Mouse (Mus musculus) limb, embryonic 12.5 days (tissue): ENCODE data around the gene Ptn. TPM values are rescaled to one million over a fixed set of nuclear protein-coding genes. Genes with fewer than 3 reads are reported as not detected.
A peak's percentile ranks its signal among the peaks of the same experiment; 100 is the strongest.

Source experiments
- ATAC-seq: fragments of 200-750 bp; cut with Nextera tagmentation; 2 replicates; pipeline ENCODE4 v1.8.0; 2017; ENCODE audit warnings: low read depth, moderate TSS enrichment; ENCODE audit not compliant: insufficient number of reproducible peaks, insufficient read depth, low FRiP score, low TSS enrichment
- H3K27ac ChIP-seq: fragments of 300-500 bp; sonication (generic); 2 replicates; pipeline ENCODE4 v1.5.1; 2016; ENCODE audit warnings: mild to moderate bottlenecking, moderate library complexity
- H3K27me3 ChIP-seq: fragments of 300-500 bp; sonication (generic); 2 replicates; pipeline ENCODE4 v1.6.1; 2016; ENCODE audit warnings: mild to moderate bottlenecking, moderate library complexity
- H3K36me3 ChIP-seq: fragments of 300-500 bp; sonication (generic); 2 replicates; pipeline ENCODE4 v1.6.1; 2016; ENCODE audit warnings: mild to moderate bottlenecking, moderate library complexity
- H3K4me1 ChIP-seq: fragments of 300-500 bp; sonication (generic); replicated peaks from 2 replicates; pipeline ENCODE4 v1.6.1; 2016
- H3K4me2 ChIP-seq: fragments of 300-500 bp; sonication (generic); 2 replicates; pipeline ENCODE4 v1.6.1; 2016; ENCODE audit warnings: mild to moderate bottlenecking, moderate library complexity
- H3K4me3 ChIP-seq: fragments of 300-500 bp; sonication (generic); replicated peaks from 2 replicates; pipeline ENCODE4 v1.5.1; 2016; ENCODE audit warnings: mild to moderate bottlenecking
- H3K9ac ChIP-seq: fragments of 300-500 bp; sonication (generic); replicated peaks from 2 replicates; pipeline ENCODE4 v1.6.1; 2016; ENCODE audit warnings: mild to moderate bottlenecking, moderate library complexity
- H3K9me3 ChIP-seq: fragments of 300-500 bp; sonication (generic); 2 replicates; pipeline ENCODE4 v1.6.1; 2016; ENCODE audit warnings: mild to moderate bottlenecking, moderate library complexity
- WGBS: fragments of 180-500 bp; shearing (Covaris S2); methylation state at CpG from one replicate; pipeline ENCODE4 v1.1.7; 2016; 5-methylcytosine and 5-hydroxymethylcytosine counted together
- polyA plus RNA-seq: library from polyadenylated mRNA; unstranded; fragments of >200 nt; fragmentation: Nextera tagmentation; extraction: Ambion mirVana; gene quantifications from 2 replicates; pipeline ENCODE4 v1.2.1, GENCODE M21; 2016

Gene Ptn
- polyA plus RNA-seq, 1 experiment from 2014 or later: 395 TPM

DNA sequence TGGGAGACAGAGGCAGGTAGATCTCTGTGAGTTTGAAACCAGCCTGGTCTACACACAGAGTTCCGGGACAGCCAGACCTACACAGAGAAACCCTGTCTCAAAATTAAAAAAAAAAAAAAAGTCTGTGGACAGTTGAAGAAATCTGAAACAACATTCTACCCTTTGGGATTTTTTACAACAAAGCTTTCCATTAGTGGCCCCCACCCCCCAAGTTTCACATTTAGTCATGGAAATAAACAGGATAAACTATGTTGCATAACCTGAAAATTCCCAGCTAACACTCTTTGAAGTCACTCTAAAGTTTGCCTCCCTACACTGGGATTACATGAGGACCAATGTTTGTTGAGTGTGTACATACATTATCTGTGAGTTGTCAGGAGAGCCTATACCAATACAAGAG, 28.7 kb upstream of the Ptn start:
- WGBS: 93% methylated on average over 1 of the region's 1 CpGs
- peaks cover 30% of the 10 kb centered on the region for H3K4me1 ChIP-seq

DNA sequence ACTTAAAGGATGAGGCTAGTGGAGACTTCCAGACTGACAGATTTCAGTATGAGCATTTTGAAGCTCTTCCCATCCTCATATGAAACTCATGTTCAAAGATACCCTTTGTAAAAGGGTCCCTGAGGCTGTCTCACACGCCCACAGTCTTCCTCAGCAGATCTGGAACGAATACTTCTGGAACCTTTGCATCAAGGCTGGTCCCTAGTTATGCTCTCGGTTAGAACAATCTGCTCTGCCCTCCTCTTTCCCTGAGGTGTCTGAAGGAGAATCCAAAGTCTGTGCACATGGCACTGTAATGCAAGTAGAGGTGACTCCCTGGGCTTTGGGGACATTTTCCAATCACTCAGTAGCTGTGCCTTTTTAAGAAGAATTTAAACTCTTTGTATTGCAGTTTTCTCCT, 25.3 kb upstream of the Ptn start:
- Histone ChIP-seq H3K4me2 (no peak overlapping the region), H3K9me3 (no peaks in the 10 kb centered on the region), H3K27me3 (no peaks in the 10 kb centered on the region), H3K27ac (no peak overlapping the region), H3K9ac (no peak overlapping the region), H3K4me3 (no peak overlapping the region), H3K4me1 (peaks cover 24% of the 10 kb centered on the region), H3K36me3 (no peaks in the 10 kb centered on the region)
- 73% methylated on average over 3 of the region's 3 CpGs for WGBS
- no peak for ATAC-seq

More for the DNA sequence above, 28.7 kb upstream of the Ptn start:
- no peak overlapping the region for H3K27ac ChIP-seq
- no peak overlapping the region for H3K4me3 ChIP-seq
- H3K36me3 ChIP-seq: no peaks in the 10 kb centered on the region
- H3K4me2 ChIP-seq: no peak overlapping the region
- no peak for ATAC-seq
- H3K27me3 ChIP-seq: no peaks in the 10 kb centered on the region
- H3K9ac ChIP-seq: no peak overlapping the region
- H3K9me3 ChIP-seq: no peaks in the 10 kb centered on the region

- no peak for ATAC-seq
- Histone ChIP-seq H3K36me3 (no peaks in the 10 kb centered on the region), H3K9ac (no peak overlapping the region), H3K4me3 (no peak overlapping the region), H3K27me3 (no peaks in the 10 kb centered on the region), H3K4me1 (peaks cover 24% of the 10 kb centered on the region), H3K27ac (no peak overlapping the region), H3K4me2 (no peak overlapping the region), H3K9me3 (no peaks in the 10 kb centered on the region)
- 80% methylated on average over 4 of the region's 4 CpGs for WGBS
Measured at GRCm38 (mm10) chr6:36834695-36835265, 24.8 kb upstream of the Ptn start.

GRCm38 (mm10) chr6:36832681-36833080, 22.7 kb upstream of the Ptn start:
- ATAC-seq: no peak
- no peaks in the 10 kb centered on the region for H3K36me3 ChIP-seq
- 57% methylated on average over 4 of the region's 4 CpGs for WGBS
- 0 out of 2 replicates have a peak, but pooled peaks cover 6% of the 10 kb centered on the region for H3K9me3 ChIP-seq
- H3K4me3 ChIP-seq: no peak overlapping the region
- H3K9ac ChIP-seq: no peak overlapping the region
- H3K27me3 ChIP-seq: no peaks in the 10 kb centered on the region
- peaks cover 19% of the 10 kb centered on the region for H3K4me1 ChIP-seq
- no peak overlapping the region for H3K27ac ChIP-seq
- H3K4me2 ChIP-seq: no peak overlapping the region

- WGBS: 46% methylated on average over 2 of the region's 2 CpGs
- H3K9ac ChIP-seq: no peak overlapping the region
- H3K36me3 ChIP-seq: no peaks in the 10 kb centered on the region
- H3K4me2 ChIP-seq: no peak overlapping the region
- peaks cover 17% of the 10 kb centered on the region for H3K4me1 ChIP-seq
- no peak for ATAC-seq
- H3K9me3 ChIP-seq: 0 out of 2 replicates have a peak, but pooled peaks cover 6% of the 10 kb centered on the region
- no peak overlapping the region for H3K27ac ChIP-seq
- no peaks in the 10 kb centered on the region for H3K27me3 ChIP-seq
- no peak overlapping the region for H3K4me3 ChIP-seq
Measured at GRCm38 (mm10) chr6:36832207-36832606, 22.2 kb upstream of the Ptn start.

GRCm38 (mm10) chr6:36830371-36830925, 20.4 kb upstream of the Ptn start:
- no peak overlapping the region for H3K27ac ChIP-seq
- no peak overlapping the region for H3K9ac ChIP-seq
- no peaks in the 10 kb centered on the region for H3K27me3 ChIP-seq
- H3K9me3 ChIP-seq: 0 out of 2 replicates have a peak, but pooled peaks cover 6% of the 10 kb centered on the region
- ATAC-seq: no peak
- 90% methylated on average over 9 of the region's 9 CpGs for WGBS
- peaks cover 9% of the 10 kb centered on the region for H3K4me1 ChIP-seq
- H3K36me3 ChIP-seq: no peaks in the 10 kb centered on the region
- H3K4me3 ChIP-seq: no peak overlapping the region
- no peak overlapping the region for H3K4me2 ChIP-seq

DNA sequence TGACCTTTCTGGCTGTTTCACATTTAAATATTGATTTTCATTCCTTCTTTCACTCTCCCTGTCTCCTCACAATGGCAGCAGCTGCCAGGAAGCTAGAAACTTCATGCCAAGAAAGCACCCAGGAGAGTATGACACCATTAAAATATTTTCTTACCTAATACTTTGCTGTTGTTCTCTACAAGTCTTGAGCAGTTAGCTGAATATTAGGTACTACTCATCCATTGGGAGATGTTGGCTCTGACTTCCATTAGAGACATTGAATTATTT, 9.7 kb upstream of the Ptn start:
- Histone ChIP-seq H3K4me2 (no peak overlapping the region), H3K4me1 (0 out of 2 replicates have a peak, but pooled peaks cover 5% of the 10 kb centered on the region), H3K9me3 (no peaks in the 10 kb centered on the region), H3K4me3 (no peak overlapping the region), H3K36me3 (no peaks in the 10 kb centered on the region), H3K9ac (no peak overlapping the region), H3K27ac (peak overlapping the region; percentile 12; the same call in 1 of the 2 replicates), H3K27me3 (no peaks in the 10 kb centered on the region)
- no peak for ATAC-seq

DNA sequence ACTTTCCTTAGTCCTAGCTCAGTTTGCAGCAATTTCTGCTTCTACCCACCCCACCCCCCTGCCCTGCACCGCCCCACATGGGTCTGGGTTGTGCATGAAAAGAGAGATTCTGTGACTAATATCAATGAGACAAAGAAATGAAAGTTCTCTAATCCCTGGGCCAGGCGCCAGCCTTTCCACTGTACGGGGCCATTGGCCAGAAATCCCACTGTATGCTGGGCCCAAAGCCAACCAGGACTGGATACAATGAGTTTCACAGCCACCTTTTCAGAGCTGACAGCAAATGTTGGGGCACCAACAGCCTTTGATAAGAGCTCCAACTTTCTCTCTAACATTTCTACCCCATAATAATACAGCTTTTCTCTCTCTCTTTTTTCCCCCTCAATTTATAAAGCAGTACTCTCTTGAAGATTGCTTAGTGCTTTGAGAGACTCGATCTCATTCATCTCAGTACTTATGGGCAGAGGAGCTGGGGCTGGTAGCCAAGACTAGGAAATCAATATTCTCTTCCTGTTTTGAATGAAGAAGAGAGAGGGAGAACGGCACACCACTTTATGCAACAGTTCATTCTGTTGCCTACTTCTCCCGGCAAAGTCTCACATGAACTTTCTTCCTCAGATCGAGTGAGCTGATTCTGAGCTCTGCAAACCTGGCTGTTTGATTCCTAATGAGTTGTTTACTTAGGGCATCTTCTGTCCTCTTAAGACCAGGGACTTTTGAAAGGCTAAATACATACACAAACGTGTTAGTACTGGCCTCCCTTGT, 9.2 kb upstream of the Ptn start:
- Histone ChIP-seq H3K36me3 (no peaks in the 10 kb centered on the region), H3K4me3 (no peak overlapping the region), H3K27ac (peak overlapping the region; percentile 12; the same call in 1 of the 2 replicates), H3K4me2 (no peak overlapping the region), H3K4me1 (0 out of 2 replicates have a peak, but pooled peaks cover 5% of the 10 kb centered on the region), H3K9me3 (no peaks in the 10 kb centered on the region), H3K9ac (no peak overlapping the region), H3K27me3 (no peaks in the 10 kb centered on the region)
- WGBS: 58% methylated on average over 8 of the region's 8 CpGs
- peak; percentile 90 for ATAC-seq

DNA sequence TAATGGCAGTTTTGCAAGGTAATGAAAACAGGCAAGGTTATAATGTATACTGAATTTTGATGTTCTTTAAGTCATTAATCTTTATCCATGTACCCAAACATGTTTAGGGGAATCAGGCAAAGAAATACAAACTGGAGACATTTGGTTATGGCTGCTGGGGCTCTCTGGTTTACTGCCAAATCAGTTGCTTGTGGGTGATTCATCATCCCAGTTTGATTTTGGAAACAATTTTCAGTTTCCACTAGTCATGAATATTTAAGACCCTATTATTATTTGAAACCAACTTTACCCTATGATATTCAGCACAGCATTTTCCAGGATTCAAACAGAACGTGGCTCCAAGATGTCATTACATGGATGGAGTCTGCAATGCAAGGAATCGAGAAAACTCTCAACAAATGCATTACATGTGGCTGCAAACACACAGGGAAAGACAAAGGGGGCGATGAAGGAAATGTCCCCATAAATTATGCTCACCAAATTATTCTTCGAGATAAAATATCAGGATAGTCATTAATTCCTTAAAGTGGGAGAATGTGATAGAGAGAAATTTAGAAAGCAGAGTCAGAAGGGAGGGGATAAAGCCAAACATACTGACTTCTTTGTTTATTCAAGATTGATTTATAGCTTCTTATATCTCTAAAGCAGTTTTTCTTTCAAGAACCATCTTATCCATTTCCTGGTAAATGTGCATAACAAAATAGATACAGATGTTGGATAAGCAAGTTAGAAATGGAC, 8.4 kb upstream of the Ptn start:
- H3K4me1 ChIP-seq: 0 out of 2 replicates have a peak, but pooled peaks cover 5% of the 10 kb centered on the region
- no peak overlapping the region for H3K4me2 ChIP-seq
- no peak overlapping the region for H3K9ac ChIP-seq
- ATAC-seq: no peak
- no peak overlapping the region for H3K27ac ChIP-seq
- H3K27me3 ChIP-seq: no peaks in the 10 kb centered on the region
- H3K9me3 ChIP-seq: no peaks in the 10 kb centered on the region
- no peaks in the 10 kb centered on the region for H3K36me3 ChIP-seq
- no peak overlapping the region for H3K4me3 ChIP-seq
- WGBS: 55% methylated on average over 4 of the region's 4 CpGs

- no peak for ATAC-seq
- no peak overlapping the region for H3K4me3 ChIP-seq
- H3K36me3 ChIP-seq: no peaks in the 10 kb centered on the region
- no peak overlapping the region for H3K9ac ChIP-seq
- H3K9me3 ChIP-seq: no peaks in the 10 kb centered on the region
- 95% methylated on average over 3 of the region's 3 CpGs for WGBS
- H3K4me1 ChIP-seq: 0 out of 2 replicates have a peak, but pooled peaks cover 9% of the 10 kb centered on the region
- H3K27ac ChIP-seq: no peak overlapping the region
- H3K4me2 ChIP-seq: no peak overlapping the region
- no peaks in the 10 kb centered on the region for H3K27me3 ChIP-seq
Measured at GRCm38 (mm10) chr6:36816666-36817065, 6.6 kb upstream of the Ptn start.

DNA sequence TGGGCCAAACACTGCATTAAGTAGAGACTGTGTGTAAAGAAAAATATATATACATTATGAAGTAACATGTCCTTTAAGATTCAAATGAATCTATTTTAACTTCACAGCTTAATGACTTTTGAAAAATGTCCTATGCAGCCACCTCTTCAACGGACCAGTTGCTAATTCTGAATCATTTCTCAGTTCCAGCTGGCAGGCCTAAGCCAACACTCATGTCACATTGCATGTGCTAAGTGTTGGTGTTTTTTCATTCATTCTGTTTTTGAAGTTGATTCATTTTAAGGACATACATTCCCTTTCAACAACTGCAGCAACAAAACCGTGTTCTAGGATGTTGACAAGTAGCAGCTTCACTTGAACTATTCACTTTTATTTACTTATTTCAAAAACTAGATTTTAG, 6.0 kb upstream of the Ptn start:
- no peaks in the 10 kb centered on the region for H3K9me3 ChIP-seq
- 0 out of 2 replicates have a peak, but pooled peaks cover 9% of the 10 kb centered on the region for H3K4me1 ChIP-seq
- H3K27me3 ChIP-seq: no peaks in the 10 kb centered on the region
- H3K9ac ChIP-seq: no peak overlapping the region
- H3K36me3 ChIP-seq: no peaks in the 10 kb centered on the region
- 67% methylated on average over 2 of the region's 2 CpGs for WGBS
- no peak overlapping the region for H3K4me2 ChIP-seq
- H3K4me3 ChIP-seq: no peak overlapping the region
- ATAC-seq: no peak
- no peak overlapping the region for H3K27ac ChIP-seq
